Mouse (Mus musculus): Measurements from ENCODE around the gene Adprm. TPM values are rescaled to one million over a fixed set of nuclear protein-coding genes. Genes with fewer than 3 reads are reported as not detected.

The Adprm gene
- total RNA-seq, 1 experiment: 27.3 TPM

DNA sequence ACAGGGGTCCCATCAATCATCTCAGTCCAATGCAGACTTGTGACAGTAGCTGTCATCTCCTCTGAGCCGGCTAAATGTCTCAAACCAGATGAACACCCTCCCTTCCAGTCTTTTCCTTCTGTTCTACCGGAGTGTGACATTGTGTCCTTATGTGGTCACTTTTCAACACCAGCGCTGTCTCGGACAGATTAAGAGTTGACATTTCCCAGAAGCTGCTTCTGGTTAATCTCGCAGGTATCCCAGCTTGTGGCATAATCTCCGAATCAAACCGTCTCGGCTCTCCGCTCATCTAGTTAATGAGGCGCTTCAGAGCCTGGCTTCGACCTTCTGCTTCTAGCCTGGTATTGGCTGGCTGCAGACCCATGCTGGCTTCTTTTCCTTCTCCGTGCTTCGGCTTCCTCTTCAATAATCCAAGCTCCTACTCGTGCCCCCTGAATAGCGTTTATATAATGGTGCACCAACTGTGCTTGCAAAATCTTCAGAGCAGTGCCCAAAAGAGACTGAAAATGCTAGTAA lies 20.3 kb upstream of the Adprm start:
- TF ChIP-seq MAFK (IDR thresholded peaks at IDR 0.05; ENCODE audit: insufficient read depth, low read depth, low read length) (no peak), CHD2 (IDR thresholded peaks at IDR 0.05; ENCODE audit: low read depth, low read length) (no peak), ZNF384 (IDR thresholded peaks at IDR 0.05; ENCODE audit: low read depth, low read length) (no peak), HCFC1 (IDR thresholded peaks at IDR 0.05; ENCODE audit: borderline replicate concordance, insufficient read depth, low read length) (no peak), ZC3H11A (IDR thresholded peaks at IDR 0.05; ENCODE audit: borderline replicate concordance, low read depth, low read length) (no peak)

DNA sequence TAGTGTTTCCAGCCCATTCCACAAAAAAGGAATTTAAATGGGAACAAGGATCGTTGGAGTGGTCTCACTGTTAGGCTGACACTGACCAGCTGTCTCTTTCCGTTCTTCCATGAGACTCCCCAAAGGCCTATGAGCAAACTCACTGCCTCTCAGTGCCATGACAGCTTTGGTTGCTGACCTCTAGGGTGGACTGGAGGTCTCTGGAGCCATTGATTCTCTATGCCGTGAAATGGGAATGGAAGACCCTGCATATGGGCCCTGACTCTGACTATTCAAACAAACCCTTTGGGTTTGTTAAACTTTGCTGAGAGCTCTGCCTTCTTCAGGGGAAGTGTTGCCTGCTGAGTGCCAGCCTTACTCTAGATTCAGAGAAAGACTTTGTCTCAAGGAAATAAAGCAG lies 15.3 kb upstream of the Adprm start:
- no peak overlapping the region for H3K9ac ChIP-seq (ENCODE audit: insufficient read depth, low read depth, low read length, poor library complexity, severe bottlenecking)
- peaks cover 11% of the 10 kb centered on the region for H3K36me3 ChIP-seq (ENCODE audit: control insufficient read depth, insufficient read depth, low read length, poor library complexity, severe bottlenecking)
- no peak overlapping the region for H3K27ac ChIP-seq (ENCODE audit: insufficient read depth, low read depth, low read length, poor library complexity, severe bottlenecking)
- H3K4me1 ChIP-seq (ENCODE audit: control insufficient read depth in 2 of 2, insufficient read depth in 2 of 2, low read length in 2 of 2, poor library complexity in 1 of 2): no peaks in the 10 kb centered on the region
- H3K9me3 ChIP-seq (ENCODE audit: control insufficient read depth, insufficient read depth, low read depth, low read length): no peaks in the 10 kb centered on the region
- TF ChIP-seq ZNF384 (IDR thresholded peaks at IDR 0.05; ENCODE audit: low read depth, low read length): no peak
- TF ChIP-seq ZC3H11A (IDR thresholded peaks at IDR 0.05; ENCODE audit: borderline replicate concordance, low read depth, low read length): no peak
- TF ChIP-seq HCFC1 (IDR thresholded peaks at IDR 0.05; ENCODE audit: borderline replicate concordance, insufficient read depth, low read length): no peak
- no peak for TF ChIP-seq CHD2 (IDR thresholded peaks at IDR 0.05; ENCODE audit: low read depth, low read length)
- in situ Hi-C loops (cut with MboI; ENCODE audit: low sequenced_read_pairs in 2 of 2, unreplicated experiment in 2 of 2): no loop called here
- DNase-seq (ENCODE audit: low read depth, low spot score): no peak
- no peak overlapping the region for H3K4me3 ChIP-seq (ENCODE audit: insufficient read depth in 1 of 2, low read depth in 1 of 2, low read length in 2 of 2, poor library complexity in 1 of 2, severe bottlenecking in 1 of 2)

More for the DNA sequence above, 20.3 kb upstream of the Adprm start:
- Histone ChIP-seq H3K4me3 (ENCODE audit: insufficient read depth in 1 of 2, low read depth in 1 of 2, low read length in 2 of 2, poor library complexity in 1 of 2, severe bottlenecking in 1 of 2) (no peak overlapping the region), H3K9me3 (ENCODE audit: control insufficient read depth, insufficient read depth, low read depth, low read length) (no peaks in the 10 kb centered on the region), H3K36me3 (ENCODE audit: control insufficient read depth, insufficient read depth, low read length, poor library complexity, severe bottlenecking) (no peaks in the 10 kb centered on the region), H3K4me1 (ENCODE audit: control insufficient read depth in 2 of 2, insufficient read depth in 2 of 2, low read length in 2 of 2, poor library complexity in 1 of 2) (peaks cover 0 to 3% of the 10 kb centered on the region in 2 experiments; a peak in 1 of 4 replicates), H3K27ac (ENCODE audit: insufficient read depth, low read depth, low read length, poor library complexity, severe bottlenecking) (no peak overlapping the region), H3K9ac (ENCODE audit: insufficient read depth, low read depth, low read length, poor library complexity, severe bottlenecking) (no peak overlapping the region)
- in situ Hi-C loops (cut with MboI; ENCODE audit: low sequenced_read_pairs in 2 of 2, unreplicated experiment in 2 of 2): no loop called here
- no peak for DNase-seq (ENCODE audit: low read depth, low spot score)

DNA sequence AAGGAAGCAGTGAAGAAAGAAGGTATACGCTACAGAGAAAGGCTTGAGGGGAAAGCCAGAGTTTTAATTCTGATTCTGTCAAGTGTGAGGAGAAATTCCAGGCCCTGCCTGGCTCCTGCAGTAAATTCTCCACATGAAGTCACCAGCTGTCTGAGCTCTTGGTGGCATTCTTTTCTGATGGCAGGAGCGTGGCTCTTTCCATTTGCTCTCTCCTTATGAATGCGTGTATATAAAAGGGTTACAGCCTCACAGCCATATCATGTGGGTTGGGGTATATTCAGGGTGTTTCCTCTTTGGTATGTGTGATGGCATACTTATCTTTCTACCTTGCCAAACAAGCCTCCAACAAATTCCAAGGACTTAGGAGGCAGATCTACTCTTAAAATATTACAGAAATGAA lies 10.3 kb upstream of the Adprm start:
- TF ChIP-seq MAFK (IDR thresholded peaks at IDR 0.05; ENCODE audit: insufficient read depth, low read depth, low read length) (no peak), CHD2 (IDR thresholded peaks at IDR 0.05; ENCODE audit: low read depth, low read length) (no peak), ZNF384 (IDR thresholded peaks at IDR 0.05; ENCODE audit: low read depth, low read length) (no peak), HCFC1 (IDR thresholded peaks at IDR 0.05; ENCODE audit: borderline replicate concordance, insufficient read depth, low read length) (no peak), ZC3H11A (IDR thresholded peaks at IDR 0.05; ENCODE audit: borderline replicate concordance, low read depth, low read length) (no peak)
- Histone ChIP-seq H3K9ac (ENCODE audit: insufficient read depth, low read depth, low read length, poor library complexity, severe bottlenecking) (no peak overlapping the region), H3K27ac (ENCODE audit: insufficient read depth, low read depth, low read length, poor library complexity, severe bottlenecking) (no peak overlapping the region), H3K4me1 (ENCODE audit: control insufficient read depth in 2 of 2, insufficient read depth in 2 of 2, low read length in 2 of 2, poor library complexity in 1 of 2) (0 out of 4 replicates have a peak, but pooled peaks cover 0 to 2% of the 10 kb centered on the region in 2 experiments), H3K4me3 (ENCODE audit: insufficient read depth in 1 of 2, low read depth in 1 of 2, low read length in 2 of 2, poor library complexity in 1 of 2, severe bottlenecking in 1 of 2) (no peak overlapping the region), H3K9me3 (ENCODE audit: control insufficient read depth, insufficient read depth, low read depth, low read length) (no peaks in the 10 kb centered on the region), H3K36me3 (ENCODE audit: control insufficient read depth, insufficient read depth, low read length, poor library complexity, severe bottlenecking) (peaks cover 30% of the 10 kb centered on the region)
- in situ Hi-C loops (cut with MboI; ENCODE audit: low sequenced_read_pairs in 2 of 2, unreplicated experiment in 2 of 2): no loop called here
- no peak for DNase-seq (ENCODE audit: low read depth, low spot score)

DNA sequence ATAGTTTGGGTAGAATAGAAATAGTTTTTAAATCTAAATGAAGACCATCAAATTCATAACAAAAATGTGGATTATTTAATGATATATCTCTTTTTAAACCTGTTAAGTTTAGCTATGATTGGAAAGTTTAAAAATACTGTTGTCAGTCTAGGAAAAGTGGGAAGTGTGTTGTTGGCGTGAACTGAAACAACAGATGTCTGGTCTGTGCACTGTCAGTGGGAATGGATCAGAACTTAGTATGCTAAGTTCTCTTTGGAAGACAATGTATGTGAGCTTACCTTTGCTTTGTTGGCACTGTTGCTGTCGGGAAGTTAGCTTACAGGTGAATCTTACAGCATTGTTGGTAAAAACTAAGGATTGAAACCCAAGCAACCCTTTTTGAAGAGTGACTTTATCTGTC lies 8.9 kb upstream of the Adprm start:
- no peak overlapping the region for H3K9ac ChIP-seq (ENCODE audit: insufficient read depth, low read depth, low read length, poor library complexity, severe bottlenecking)
- H3K4me3 ChIP-seq (ENCODE audit: insufficient read depth in 1 of 2, low read depth in 1 of 2, low read length in 2 of 2, poor library complexity in 1 of 2, severe bottlenecking in 1 of 2): no peak overlapping the region
- H3K9me3 ChIP-seq (ENCODE audit: control insufficient read depth, insufficient read depth, low read depth, low read length): no peaks in the 10 kb centered on the region
- H3K4me1 ChIP-seq (ENCODE audit: control insufficient read depth in 2 of 2, insufficient read depth in 2 of 2, low read length in 2 of 2, poor library complexity in 1 of 2): peaks cover 0 to 2% of the 10 kb centered on the region in 2 experiments; a peak in 1 of 4 replicates
- DNase-seq (ENCODE audit: low read depth, low spot score): no peak
- no peak overlapping the region for H3K27ac ChIP-seq (ENCODE audit: insufficient read depth, low read depth, low read length, poor library complexity, severe bottlenecking)
- peaks cover 38% of the 10 kb centered on the region for H3K36me3 ChIP-seq (ENCODE audit: control insufficient read depth, insufficient read depth, low read length, poor library complexity, severe bottlenecking)
- in situ Hi-C loops (cut with MboI; ENCODE audit: low sequenced_read_pairs in 2 of 2, unreplicated experiment in 2 of 2): no loop called here
- no peak for TF ChIP-seq MAFK (IDR thresholded peaks at IDR 0.05; ENCODE audit: insufficient read depth, low read depth, low read length)
- no peak for TF ChIP-seq CHD2 (IDR thresholded peaks at IDR 0.05; ENCODE audit: low read depth, low read length)
- TF ChIP-seq HCFC1 (IDR thresholded peaks at IDR 0.05; ENCODE audit: borderline replicate concordance, insufficient read depth, low read length): no peak
- TF ChIP-seq ZNF384 (IDR thresholded peaks at IDR 0.05; ENCODE audit: low read depth, low read length): no peak
- TF ChIP-seq ZC3H11A (IDR thresholded peaks at IDR 0.05; ENCODE audit: borderline replicate concordance, low read depth, low read length): no peak
